Mouse (Mus musculus) retina, adult 2 months (tissue): ENCODE data around the gene Uggt2.

Experiments
- DNase-seq: peaks from one replicate; pipeline ENCODE4 v3.0.0-alpha.2; 2012; ENCODE audit warnings: low read depth, low spot score

Gene Uggt2

GRCm38 (mm10) chr14:119098851-119099569 is at the start of gene Uggt2:
Gene Uggt2, minus strand, starts transcription at chr14:119099430.
- DNase-seq: peak; percentile 73

- DNase-seq: no peak
Measured at GRCm38 (mm10) chr14:119139381-119139950, 40.2 kb upstream of the Uggt2 start.

GRCm38 (mm10) chr14:119138786-119139100 is 39.5 kb upstream of the Uggt2 start:
- DNase-seq: no peak

- no peak for DNase-seq
Measured at GRCm38 (mm10) chr14:119137906-119138785, 38.9 kb upstream of the Uggt2 start, which contains the start of gene Hs6st3. Gene Hs6st3, plus strand, starts transcription at chr14:119138341.

- DNase-seq: peak; percentile 11
Measured at GRCm38 (mm10) chr14:119137512-119137905, 38.3 kb upstream of the Uggt2 start.

GRCm38 (mm10) chr14:119127330-119127729 is 28.1 kb upstream of the Uggt2 start:
- DNase-seq: no peak

- no peak for DNase-seq
Measured at GRCm38 (mm10) chr14:119125840-119126239, 26.6 kb upstream of the Uggt2 start.

GRCm38 (mm10) chr14:119124061-119124460 is 24.8 kb upstream of the Uggt2 start:
- DNase-seq: no peak

- DNase-seq: no peak
Measured at GRCm38 (mm10) chr14:119123582-119123981, 24.4 kb upstream of the Uggt2 start.

GRCm38 (mm10) chr14:119112558-119112957 is 13.3 kb upstream of the Uggt2 start:
- DNase-seq: no peak

GRCm38 (mm10) chr14:119109776-119110218 is 10.6 kb upstream of the Uggt2 start:
- DNase-seq: no peak

GRCm38 (mm10) chr14:119108776-119109301 is 9.6 kb upstream of the Uggt2 start:
- DNase-seq: no peak

GRCm38 (mm10) chr14:119107591-119107990 is 8.4 kb upstream of the Uggt2 start:
- no peak for DNase-seq

- DNase-seq: no peak
Measured at GRCm38 (mm10) chr14:119099570-119099891, 301 bp upstream of the Uggt2 start.

- no peak for DNase-seq
Measured at GRCm38 (mm10) chr14:119061811-119062210, 37.4 kb downstream of the Uggt2 start.

- DNase-seq: no peak
Measured at GRCm38 (mm10) chr14:119060682-119061081, 38.5 kb downstream of the Uggt2 start.

GRCm38 (mm10) chr14:119057014-119057413 is 42.2 kb downstream of the Uggt2 start:
- no peak for DNase-seq

- no peak for DNase-seq
Measured at GRCm38 (mm10) chr14:119052969-119053368, 46.3 kb downstream of the Uggt2 start.

- DNase-seq: no peak
Measured at GRCm38 (mm10) chr14:119052361-119052760, 46.9 kb downstream of the Uggt2 start.

GRCm38 (mm10) chr14:119043765-119044164 is 55.5 kb downstream of the Uggt2 start:
- no peak for DNase-seq

- DNase-seq: no peak
Measured at GRCm38 (mm10) chr14:119040253-119040652, 59.0 kb downstream of the Uggt2 start.

- no peak for DNase-seq
Measured at GRCm38 (mm10) chr14:119037755-119038154, 61.5 kb downstream of the Uggt2 start.
